Mouse (Mus musculus) E14TG2a.4 (cell line): ENCODE measurements around the gene Limk2.

Experiments used
- H3K27me3 ChIP-seq: 2 replicates; pipeline ENCODE4 v1.6.1; 2014; ENCODE audit warnings: low read length, control low read depth; ENCODE audit not compliant: insufficient read depth
- H3K36me3 ChIP-seq: 2 replicates; pipeline ENCODE4 v1.6.1; 2014; ENCODE audit warnings: low read length, control low read depth; ENCODE audit not compliant: insufficient read depth
- H3K4me1 ChIP-seq: replicated peaks from 2 replicates; pipeline ENCODE4 v1.6.1; 2014; ENCODE audit warnings: low read depth, low read length, control low read depth
- H3K4me3 ChIP-seq: replicated peaks from 2 replicates; pipeline ENCODE4 v1.5.1; 2014; ENCODE audit warnings: mild to moderate bottlenecking, low read length
- H3K9me3 ChIP-seq: 2 replicates; pipeline ENCODE4 v1.6.1; 2014; ENCODE audit warnings: low read length, control low read depth
- CTCF ChIP-seq: conservative IDR thresholded peaks from 2 replicates; pipeline ENCODE4 v1.5.1; 2014; ENCODE audit warnings: low read length
- NANOG ChIP-seq: IDR thresholded peaks from 2 replicates; pipeline ENCODE4 v1.6.1; 2014; ENCODE audit warnings: borderline replicate concordance, low read length, mixed read lengths
- POU5F1 ChIP-seq: IDR thresholded peaks from 2 replicates; pipeline ENCODE4 v1.6.1; 2014; ENCODE audit warnings: low read length, borderline replicate concordance

Limk2 gene

GRCm38 (mm10) chr11:3398318-3398717 lies 10.7 kb downstream of the Limk2 start:
- Histone ChIP-seq H3K4me3 (no peak overlapping the region), H3K4me1 (peaks cover 67% of the 10 kb centered on the region), H3K27me3 (no peaks in the 10 kb centered on the region), H3K9me3 (no peaks in the 10 kb centered on the region), H3K36me3 (peaks cover 23% of the 10 kb centered on the region)
- no peak for TF ChIP-seq POU5F1
- TF ChIP-seq NANOG: no peak
- no peak for TF ChIP-seq CTCF

- H3K4me3 ChIP-seq: no peak overlapping the region
- H3K9me3 ChIP-seq: no peaks in the 10 kb centered on the region
- H3K27me3 ChIP-seq: no peaks in the 10 kb centered on the region
- TF ChIP-seq POU5F1: no peak
- no peak for TF ChIP-seq CTCF
- TF ChIP-seq NANOG: no peak
- peaks cover 70% of the 10 kb centered on the region for H3K4me1 ChIP-seq
- peaks cover 31% of the 10 kb centered on the region for H3K36me3 ChIP-seq
These were observed 12.4 kb downstream of the Limk2 start for GRCm38 (mm10) chr11:3396562-3396961.

GRCm38 (mm10) chr11:3396091-3396490 lies 12.9 kb downstream of the Limk2 start:
- Histone ChIP-seq H3K9me3 (no peaks in the 10 kb centered on the region), H3K4me1 (peaks cover 74% of the 10 kb centered on the region), H3K27me3 (no peaks in the 10 kb centered on the region), H3K4me3 (no peak overlapping the region), H3K36me3 (peaks cover 33% of the 10 kb centered on the region)
- TF ChIP-seq POU5F1 (no peak), CTCF (no peak), NANOG (no peak)

GRCm38 (mm10) chr11:3394520-3394919 lies 14.5 kb downstream of the Limk2 start:
- H3K9me3 ChIP-seq: no peaks in the 10 kb centered on the region
- peaks cover 89% of the 10 kb centered on the region for H3K4me1 ChIP-seq
- no peak overlapping the region for H3K4me3 ChIP-seq
- peaks cover 34% of the 10 kb centered on the region for H3K36me3 ChIP-seq
- H3K27me3 ChIP-seq: no peaks in the 10 kb centered on the region
- TF ChIP-seq POU5F1 (no peak), CTCF (no peak), NANOG (no peak)

- H3K9me3 ChIP-seq: no peaks in the 10 kb centered on the region
- peaks cover 30% of the 10 kb centered on the region for H3K36me3 ChIP-seq
- no peak for TF ChIP-seq POU5F1
- no peak for TF ChIP-seq CTCF
- no peak for TF ChIP-seq NANOG
- H3K27me3 ChIP-seq: no peaks in the 10 kb centered on the region
- H3K4me1 ChIP-seq: peaks cover 85% of the 10 kb centered on the region
- H3K4me3 ChIP-seq: no peak overlapping the region
These were observed 16.5 kb downstream of the Limk2 start for GRCm38 (mm10) chr11:3392526-3392925.

- peaks cover 85% of the 10 kb centered on the region for H3K4me1 ChIP-seq
- peaks cover 26% of the 10 kb centered on the region for H3K36me3 ChIP-seq
- no peaks in the 10 kb centered on the region for H3K27me3 ChIP-seq
- TF ChIP-seq CTCF: no peak
- no peak for TF ChIP-seq NANOG
- no peak for TF ChIP-seq POU5F1
- no peaks in the 10 kb centered on the region for H3K9me3 ChIP-seq
- no peak overlapping the region; the same call in 1 of the 2 replicates for H3K4me3 ChIP-seq
These were observed 18.2 kb downstream of the Limk2 start for GRCm38 (mm10) chr11:3390789-3391188.

GRCm38 (mm10) chr11:3389996-3390395 lies 19.0 kb downstream of the Limk2 start:
- H3K4me1 ChIP-seq: peaks cover 85% of the 10 kb centered on the region
- no peaks in the 10 kb centered on the region for H3K27me3 ChIP-seq
- 0 out of 2 replicates have a peak overlapping the region, but pooled peaks have one; percentile 3 for H3K4me3 ChIP-seq
- H3K36me3 ChIP-seq: peaks cover 26% of the 10 kb centered on the region
- no peak for TF ChIP-seq CTCF
- TF ChIP-seq NANOG: no peak
- no peak for TF ChIP-seq POU5F1
- H3K9me3 ChIP-seq: no peaks in the 10 kb centered on the region

- H3K9me3 ChIP-seq: no peaks in the 10 kb centered on the region
- H3K27me3 ChIP-seq: no peaks in the 10 kb centered on the region
- peaks cover 30% of the 10 kb centered on the region for H3K36me3 ChIP-seq
- TF ChIP-seq NANOG: no peak
- TF ChIP-seq POU5F1: no peak
- TF ChIP-seq CTCF: no peak
- H3K4me1 ChIP-seq: peaks cover 68% of the 10 kb centered on the region
- H3K4me3 ChIP-seq: no peak overlapping the region
These were observed 21.4 kb downstream of the Limk2 start for GRCm38 (mm10) chr11:3387482-3388196.
